Mouse (Mus musculus) forebrain, embryonic 12.5 days (tissue): ENCODE results near the gene Phf24. TPM values are rescaled to one million over a fixed set of nuclear protein-coding genes. Genes with fewer than 3 reads are reported as not detected.

ENCODE experiments used
- ATAC-seq: fragments of 200-750 bp; cut with Nextera tagmentation; 2 replicates; pipeline ENCODE4 v1.8.0; 2017; ENCODE audit warnings: moderate TSS enrichment; ENCODE audit not compliant: low FRiP score
- H3K27ac ChIP-seq: fragments of 300-500 bp; sonication (generic); 2 replicates; pipeline ENCODE4 v1.5.1; 2016; ENCODE audit warnings: mild to moderate bottlenecking
- H3K27me3 ChIP-seq: fragments of 300-500 bp; sonication (generic); 2 replicates; pipeline ENCODE4 v1.6.1; 2016; ENCODE audit warnings: mild to moderate bottlenecking
- H3K36me3 ChIP-seq: fragments of 300-500 bp; sonication (generic); replicated peaks from 2 replicates; pipeline ENCODE4 v1.6.1; 2016; ENCODE audit warnings: mild to moderate bottlenecking
- H3K4me1 ChIP-seq: fragments of 300-500 bp; sonication (generic); 2 replicates; pipeline ENCODE4 v1.6.1; 2016
- H3K4me2 ChIP-seq: fragments of 300-500 bp; sonication (generic); 2 replicates; pipeline ENCODE4 v1.6.1; 2016; ENCODE audit warnings: mild to moderate bottlenecking, moderate library complexity
- H3K4me3 ChIP-seq: fragments of 300-500 bp; sonication (generic); replicated peaks from 2 replicates; pipeline ENCODE4 v1.5.1; 2016; ENCODE audit warnings: mild to moderate bottlenecking
- H3K9ac ChIP-seq: fragments of 300-500 bp; sonication (generic); 2 replicates; pipeline ENCODE4 v1.6.1; 2016; ENCODE audit warnings: mild to moderate bottlenecking
- H3K9me3 ChIP-seq: fragments of 300-500 bp; sonication (generic); 2 replicates; pipeline ENCODE4 v1.6.1; 2016
- WGBS: fragments of 180-500 bp; shearing (Covaris S2); methylation state at CpG from one replicate; pipeline ENCODE4 v1.1.7; 2016; 5-methylcytosine and 5-hydroxymethylcytosine counted together
- polyA plus RNA-seq: library from polyadenylated mRNA; unstranded; fragments of >200 nt; fragmentation: Nextera tagmentation; extraction: Ambion mirVana; gene quantifications from 2 replicates; pipeline ENCODE4 v1.2.1, GENCODE M21; 2016

Phf24 gene
- 4.2 and 5.4 TPM in 2 replicates for polyA plus RNA-seq

GRCm38 (mm10) chr4:42916617-42917401 lies at the start of gene Phf24:
Gene Phf24, plus strand, starts transcription at chr4:42916660.
- no peak within 1 kb of the TSS for H3K27ac ChIP-seq

DNA sequence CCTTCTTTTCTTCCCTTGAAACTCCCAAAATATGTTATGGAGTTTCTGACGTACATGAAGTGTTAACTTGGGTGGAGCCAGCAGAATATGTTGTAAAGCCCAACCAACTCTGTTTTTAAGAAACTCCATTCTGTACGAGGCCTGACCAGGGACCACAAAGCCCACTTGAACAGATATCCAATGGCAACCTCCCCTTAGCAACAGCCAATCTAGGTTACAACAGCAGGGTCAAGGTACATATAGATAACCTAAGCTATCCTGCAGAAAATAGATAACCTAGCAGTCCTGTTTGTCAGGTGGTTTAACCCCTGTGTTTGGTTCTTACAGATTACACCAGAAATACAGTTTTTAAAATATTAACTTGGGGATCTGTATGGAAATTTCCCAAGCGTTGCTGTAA lies 49.1 kb upstream of the Phf24 start:
- ATAC-seq: no peak
- H3K4me2 ChIP-seq: no peak overlapping the region
- no peak overlapping the region for H3K27ac ChIP-seq
- no peaks in the 10 kb centered on the region for H3K36me3 ChIP-seq
- peaks cover 3% of the 10 kb centered on the region; the same call in 1 of the 2 replicates for H3K27me3 ChIP-seq
- H3K4me1 ChIP-seq: no peaks in the 10 kb centered on the region
- no peak overlapping the region for H3K9ac ChIP-seq
- 82% methylated on average over 3 of the region's 3 CpGs for WGBS
- H3K4me3 ChIP-seq: no peak overlapping the region
- H3K9me3 ChIP-seq: no peaks in the 10 kb centered on the region

More at GRCm38 (mm10) chr4:42916617-42917401, at the start of gene Phf24:
- H3K9ac ChIP-seq: peak within 1 kb of the TSS; percentile 72
- H3K4me2 ChIP-seq: peak within 1 kb of the TSS; percentile 91
- H3K4me3 ChIP-seq: peak within 1 kb of the TSS; percentile 67
- peaks cover 5% of the 10 kb centered on the region; the same call in 1 of the 2 replicates for H3K4me1 ChIP-seq
- WGBS: under 1% methylated on average over 70 of the region's 90 CpGs
- no peaks in the 10 kb centered on the region for H3K36me3 ChIP-seq
- peaks cover 59% of the 10 kb centered on the region for H3K27me3 ChIP-seq
- no peaks in the 10 kb centered on the region for H3K9me3 ChIP-seq
- ATAC-seq: peak; percentile 83

DNA sequence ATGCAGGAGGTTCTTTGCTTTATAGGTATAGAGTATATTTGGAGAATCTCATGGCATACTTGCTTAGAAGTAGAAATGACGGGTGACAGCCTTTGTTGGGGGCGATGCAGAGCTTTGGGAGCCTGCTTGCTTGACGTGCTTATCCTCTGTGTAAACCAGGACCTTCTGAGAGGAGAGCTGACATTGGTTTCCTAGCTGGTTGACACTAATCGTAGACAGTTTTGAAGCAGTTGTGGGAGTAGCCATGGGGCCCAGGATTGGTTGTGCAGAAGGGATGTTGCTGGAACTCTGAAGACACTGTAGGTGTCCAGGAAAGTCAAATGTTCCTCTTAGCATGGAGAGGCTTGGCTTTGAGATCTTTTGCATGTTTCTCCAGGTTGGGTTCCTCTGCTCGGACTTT lies 48.3 kb upstream of the Phf24 start:
- Histone ChIP-seq H3K27me3 (peaks cover 3% of the 10 kb centered on the region; the same call in 1 of the 2 replicates), H3K9ac (no peak overlapping the region), H3K4me2 (no peak overlapping the region), H3K4me3 (no peak overlapping the region), H3K4me1 (no peaks in the 10 kb centered on the region), H3K9me3 (no peaks in the 10 kb centered on the region), H3K27ac (no peak overlapping the region), H3K36me3 (no peaks in the 10 kb centered on the region)
- ATAC-seq: no peak
- 85% methylated on average over 5 of the region's 5 CpGs for WGBS

DNA sequence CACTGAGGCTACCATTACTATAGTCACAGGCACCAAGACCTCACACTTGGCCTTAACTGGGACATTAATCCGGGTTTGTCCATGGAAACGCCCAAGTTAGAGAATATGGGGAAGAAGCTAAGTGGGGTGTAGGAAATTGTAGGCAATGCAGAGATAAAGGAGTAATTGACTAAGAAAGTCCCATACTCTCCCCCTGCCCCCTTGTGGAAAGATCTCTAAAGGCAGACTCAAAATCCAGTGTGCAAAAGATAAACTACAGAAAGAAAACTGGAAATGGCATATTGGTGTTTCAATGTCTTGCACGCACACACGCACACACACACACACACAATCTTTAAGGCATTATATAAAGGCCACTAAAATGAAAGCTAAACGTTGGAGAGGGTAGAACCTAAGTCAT lies 45.7 kb upstream of the Phf24 start:
- no peak overlapping the region for H3K4me3 ChIP-seq
- 86% methylated on average over 5 of the region's 5 CpGs for WGBS
- no peak overlapping the region for H3K27ac ChIP-seq
- H3K9ac ChIP-seq: no peak overlapping the region
- no peaks in the 10 kb centered on the region for H3K36me3 ChIP-seq
- no peaks in the 10 kb centered on the region for H3K9me3 ChIP-seq
- no peak overlapping the region for H3K4me2 ChIP-seq
- no peaks in the 10 kb centered on the region for H3K4me1 ChIP-seq
- ATAC-seq: no peak
- peaks cover 3% of the 10 kb centered on the region; the same call in 1 of the 2 replicates for H3K27me3 ChIP-seq

DNA sequence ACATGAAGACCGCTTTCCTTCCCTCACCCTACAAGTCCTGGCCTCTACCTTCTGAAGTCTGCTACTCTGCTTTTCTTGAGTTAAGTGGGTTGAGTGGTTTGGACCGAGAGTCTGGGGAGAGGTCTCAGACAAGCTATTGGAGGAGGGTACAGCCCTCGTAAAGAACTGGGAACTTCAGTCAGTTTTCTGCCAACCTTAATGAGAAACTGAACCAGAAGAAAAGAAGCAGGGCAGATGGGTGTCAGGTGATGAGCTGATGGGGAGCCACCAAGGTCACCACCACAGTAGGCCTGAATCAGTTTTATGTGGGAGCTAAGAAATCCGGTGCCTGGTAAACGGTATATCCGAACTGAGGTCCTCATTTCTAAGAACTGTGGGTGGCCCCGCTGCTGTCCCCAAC lies 44.3 kb upstream of the Phf24 start:
- WGBS: 95% methylated on average over 7 of the region's 7 CpGs
- no peaks in the 10 kb centered on the region for H3K9me3 ChIP-seq
- no peaks in the 10 kb centered on the region for H3K36me3 ChIP-seq

DNA sequence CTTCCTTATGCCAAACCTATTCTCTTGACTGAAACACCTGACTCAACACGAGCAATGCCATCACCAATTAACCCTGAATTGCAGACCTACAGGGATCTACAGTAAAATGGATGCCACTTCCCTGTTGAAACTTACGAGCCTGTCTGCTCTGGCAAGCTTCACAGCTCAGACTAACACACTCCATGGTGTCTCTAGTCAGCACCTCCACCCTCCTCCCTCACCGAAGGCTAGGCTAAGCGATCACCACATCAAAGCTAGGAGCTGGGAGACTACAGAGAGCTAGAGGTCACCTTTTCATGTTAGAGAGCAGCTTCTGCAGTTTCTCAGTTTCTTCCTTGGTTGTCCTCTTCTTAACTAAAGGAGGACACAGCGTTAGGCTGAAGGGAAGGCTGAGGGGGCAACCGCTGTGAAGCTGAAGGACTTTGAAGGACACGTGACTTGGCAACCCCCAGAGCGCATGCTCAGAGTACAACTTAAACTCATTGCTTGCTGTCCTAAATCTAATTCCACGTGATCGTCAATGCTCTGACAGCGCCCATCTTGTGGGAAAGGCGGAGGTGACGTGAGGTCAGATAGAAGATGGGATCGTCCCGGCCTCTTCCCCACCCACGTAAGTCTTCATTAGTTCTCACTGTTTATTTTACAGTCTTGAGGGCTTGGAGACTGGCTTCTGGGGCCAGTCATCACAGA lies 43.6 kb upstream of the Phf24 start:
- Histone ChIP-seq H3K4me3 (no peak overlapping the region), H3K4me2 (no peak overlapping the region), H3K27ac (no peak overlapping the region), H3K4me1 (no peaks in the 10 kb centered on the region), H3K9me3 (no peaks in the 10 kb centered on the region), H3K27me3 (peaks cover 3% of the 10 kb centered on the region; the same call in 1 of the 2 replicates), H3K9ac (no peak overlapping the region), H3K36me3 (no peaks in the 10 kb centered on the region)
- WGBS: 90% methylated on average over 16 of the region's 16 CpGs
- no peak for ATAC-seq

More for the DNA sequence above, 44.3 kb upstream of the Phf24 start:
- Histone ChIP-seq H3K27me3 (peaks cover 3% of the 10 kb centered on the region; the same call in 1 of the 2 replicates), H3K4me2 (no peak overlapping the region), H3K27ac (no peak overlapping the region), H3K4me1 (no peaks in the 10 kb centered on the region), H3K4me3 (no peak overlapping the region), H3K9ac (no peak overlapping the region)
- no peak for ATAC-seq

DNA sequence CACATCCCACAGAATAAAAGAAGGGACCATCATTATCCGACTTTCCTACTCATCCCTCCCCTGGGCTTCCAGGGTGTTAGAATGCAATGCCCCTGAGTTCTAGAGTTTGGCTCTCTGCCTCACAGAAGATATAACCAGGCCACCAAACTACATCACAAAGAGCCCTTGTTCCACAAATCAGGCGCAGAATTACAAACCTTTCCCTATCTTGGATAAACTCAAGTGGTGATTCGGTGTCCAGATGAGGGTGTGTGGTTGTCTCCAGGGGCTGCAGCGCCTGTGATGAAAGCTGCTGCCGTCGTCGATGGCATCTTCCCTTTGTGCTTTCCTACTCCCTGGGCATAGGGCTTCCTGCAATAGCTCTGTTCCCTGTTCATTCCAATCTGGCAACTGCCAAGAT lies 42.3 kb upstream of the Phf24 start, which contains the start of gene Fam205c:
Gene Fam205c, minus strand, starts transcription at position 101 of the 400 bp plus-strand sequence.
- ATAC-seq: no peak
- Histone ChIP-seq H3K27ac (no peak within 1 kb of the TSS), H3K4me3 (no peak within 1 kb of the TSS), H3K9ac (no peak within 1 kb of the TSS), H3K36me3 (no peaks in the 10 kb centered on the region), H3K9me3 (no peaks in the 10 kb centered on the region), H3K27me3 (peaks cover 3% of the 10 kb centered on the region; the same call in 1 of the 2 replicates), H3K4me2 (no peak within 1 kb of the TSS), H3K4me1 (no peaks in the 10 kb centered on the region)
- 89% methylated on average over 7 of the region's 7 CpGs for WGBS

DNA sequence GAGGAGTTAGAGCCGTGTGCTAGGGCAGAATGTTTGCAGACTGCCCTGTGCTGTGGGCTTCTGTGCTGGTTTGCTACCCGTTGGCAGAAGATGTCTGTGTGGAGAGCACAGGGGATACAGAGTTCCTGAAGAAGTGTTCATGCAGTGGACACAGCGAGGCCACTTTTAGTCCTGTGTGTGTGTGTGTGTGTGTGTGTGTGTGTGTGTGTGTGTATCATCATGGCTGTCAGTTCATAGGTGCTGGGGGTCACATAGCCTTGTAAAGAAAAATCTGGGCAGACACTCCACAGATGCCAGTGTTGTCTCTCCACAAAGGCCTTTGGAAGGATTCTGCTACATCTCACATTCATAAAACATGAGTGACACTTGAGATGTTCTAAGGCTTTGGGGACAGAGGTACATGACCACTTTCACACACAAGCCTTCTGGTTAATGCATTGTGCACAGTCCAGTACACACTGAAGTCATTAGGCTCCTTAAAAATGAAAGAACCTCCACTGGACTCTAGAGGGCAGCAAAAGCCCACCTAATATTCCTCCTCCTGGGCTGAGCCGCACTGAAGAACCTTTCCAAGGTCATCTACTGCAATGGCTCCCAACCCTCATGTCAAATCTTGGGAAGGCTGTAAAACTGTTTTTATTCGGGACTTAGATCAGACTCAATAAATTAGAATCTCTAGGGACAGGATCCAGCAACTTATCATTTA lies 39.7 kb upstream of the Phf24 start:
- no peaks in the 10 kb centered on the region for H3K9me3 ChIP-seq
- H3K4me1 ChIP-seq: no peaks in the 10 kb centered on the region
- ATAC-seq: peak; percentile 84
- 31% methylated on average over 5 of the region's 5 CpGs for WGBS
- no peaks in the 10 kb centered on the region for H3K36me3 ChIP-seq
- H3K4me3 ChIP-seq: no peak overlapping the region
- no peaks in the 10 kb centered on the region for H3K27me3 ChIP-seq
- H3K9ac ChIP-seq: no peak overlapping the region
- H3K27ac ChIP-seq: no peak overlapping the region
- no peak overlapping the region for H3K4me2 ChIP-seq

DNA sequence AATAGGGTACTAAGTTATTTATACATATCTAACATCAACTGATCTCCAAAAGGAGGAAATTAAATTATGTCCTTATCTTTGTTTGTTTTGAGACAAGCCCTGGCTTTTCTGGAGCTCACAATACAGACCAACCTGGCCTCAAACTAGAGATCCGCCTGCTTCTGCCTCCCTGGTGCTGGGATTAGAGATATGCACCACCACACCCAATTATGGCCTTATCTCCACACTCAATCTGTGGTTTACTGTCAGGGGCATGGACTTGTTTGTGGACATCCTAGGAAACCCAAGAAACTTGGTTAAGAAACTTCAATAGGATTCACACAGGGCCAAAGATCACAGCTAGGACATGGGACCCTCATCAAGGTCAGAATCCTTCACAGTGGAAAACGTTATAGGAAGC lies 38.8 kb upstream of the Phf24 start:
- ATAC-seq: no peak
- Histone ChIP-seq H3K4me1 (no peaks in the 10 kb centered on the region), H3K4me3 (no peak overlapping the region), H3K9me3 (no peaks in the 10 kb centered on the region), H3K4me2 (no peak overlapping the region), H3K27ac (no peak overlapping the region), H3K36me3 (no peaks in the 10 kb centered on the region), H3K27me3 (no peaks in the 10 kb centered on the region), H3K9ac (no peak overlapping the region)
- WGBS: 91% methylated on average over 2 of the region's 2 CpGs

DNA sequence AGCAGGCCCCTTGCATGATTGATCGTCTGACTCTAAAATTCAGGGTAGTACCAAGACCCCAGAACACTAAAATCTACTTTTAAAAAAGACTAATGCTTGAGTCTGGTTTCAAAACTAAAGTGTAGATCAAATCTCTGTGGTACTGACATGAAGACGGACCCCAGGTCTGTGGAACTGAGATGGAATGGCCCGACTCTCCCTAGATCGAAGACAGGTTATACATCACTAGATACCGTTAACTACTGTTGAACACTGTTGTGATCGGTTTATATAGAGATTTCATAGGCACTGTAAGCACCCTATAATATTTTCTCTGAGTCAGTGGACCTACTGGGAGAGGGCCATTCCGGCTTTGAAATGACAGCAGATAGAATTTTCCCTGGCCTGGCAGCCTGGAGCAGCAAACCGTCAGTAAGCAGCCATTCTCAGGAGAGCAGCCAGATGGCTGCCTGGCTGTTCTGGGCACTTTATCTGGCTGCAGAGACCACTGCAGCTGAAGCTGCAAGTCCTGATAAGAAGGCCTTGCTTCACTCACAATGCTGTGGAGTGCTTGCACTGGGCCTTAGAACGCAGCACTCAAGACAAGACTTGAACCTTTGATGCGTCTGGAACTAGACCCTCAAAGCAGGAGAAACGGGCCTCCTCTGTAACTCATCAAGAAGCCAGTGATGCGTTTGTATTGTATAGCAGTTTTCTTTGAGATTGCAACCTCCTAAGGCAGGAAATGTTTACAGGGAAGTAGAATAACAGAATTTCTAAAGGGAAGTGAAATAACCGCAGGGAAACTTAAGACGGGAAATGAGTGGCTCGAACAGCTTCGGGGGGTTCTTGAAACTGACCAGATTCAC lies 36.4 kb upstream of the Phf24 start:
- no peak overlapping the region for H3K9ac ChIP-seq
- WGBS: 86% methylated on average over 16 of the region's 16 CpGs
- H3K4me2 ChIP-seq: no peak overlapping the region
- H3K27me3 ChIP-seq: no peaks in the 10 kb centered on the region
- H3K36me3 ChIP-seq: no peaks in the 10 kb centered on the region
- H3K9me3 ChIP-seq: no peaks in the 10 kb centered on the region
- no peak overlapping the region for H3K4me3 ChIP-seq
- ATAC-seq: no peak
- no peak overlapping the region for H3K27ac ChIP-seq
- no peaks in the 10 kb centered on the region for H3K4me1 ChIP-seq

DNA sequence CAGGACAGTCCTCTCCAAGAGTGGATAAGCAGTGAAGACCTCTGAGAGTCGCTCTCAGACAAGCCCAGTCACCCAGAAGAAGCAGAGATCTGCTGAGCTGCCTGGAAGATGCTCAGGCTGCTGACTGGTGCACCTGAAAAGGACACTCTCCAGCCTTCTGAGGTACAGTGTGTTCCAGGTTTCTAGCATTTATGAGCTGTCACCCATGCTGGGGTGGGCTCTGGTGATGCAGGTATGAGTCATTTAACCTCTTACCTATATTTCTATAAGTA lies 35.8 kb upstream of the Phf24 start:
- no peaks in the 10 kb centered on the region for H3K27me3 ChIP-seq
- H3K27ac ChIP-seq: no peak overlapping the region
- 41% methylated on average over 1 of the region's 1 CpGs for WGBS
- no peak overlapping the region for H3K4me2 ChIP-seq
- H3K4me3 ChIP-seq: no peak overlapping the region
- H3K9ac ChIP-seq: no peak overlapping the region
- no peaks in the 10 kb centered on the region for H3K4me1 ChIP-seq
- no peaks in the 10 kb centered on the region for H3K36me3 ChIP-seq
- no peak for ATAC-seq
- no peaks in the 10 kb centered on the region for H3K9me3 ChIP-seq

- Histone ChIP-seq H3K36me3 (no peaks in the 10 kb centered on the region), H3K27ac (no peak overlapping the region), H3K9me3 (no peaks in the 10 kb centered on the region), H3K4me2 (no peak overlapping the region), H3K9ac (no peak overlapping the region), H3K4me1 (no peaks in the 10 kb centered on the region), H3K4me3 (no peak overlapping the region), H3K27me3 (no peaks in the 10 kb centered on the region)
- no peak for ATAC-seq
- WGBS: 89% methylated on average over 6 of the region's 6 CpGs
These were observed 29.5 kb upstream of the Phf24 start for GRCm38 (mm10) chr4:42886926-42887325.
